Comparison of ENCODE assay signal across 8 mouse cellular contexts in genomic region chr3:122983849-122984248, GRCm38 (mm10). TPM values are rescaled to one million over a fixed set of nuclear protein-coding genes. Genes with fewer than 3 reads are reported as not detected.
DNase-seq lines count a peak whose midpoint lies in the region; ATAC-seq and TF ChIP-seq lines count a peak whose summit lies in the region.

No protein-coding gene starts in this region.

- H3K9ac ChIP-seq in forebrain, embryonic 14.5 days (ENCODE audit: low read length) = peak overlapping the region; percentile 92
- peak overlapping the region; percentile 67 for H3K9ac ChIP-seq in limb, embryonic 11.5 days (ENCODE audit: low read length)
- H3K9ac ChIP-seq in midbrain, postnatal 0 days (replicated peaks; ENCODE audit: low read length, poor library complexity, severe bottlenecking) = peak overlapping the region; percentile 89

- H3K4me3 ChIP-seq in layer of hippocampus, adult 2 months = peak overlapping the region; percentile 93
- peak overlapping the region; percentile 79 for H3K4me3 ChIP-seq in forebrain, embryonic 14.5 days (ENCODE audit: low read depth, low read length)
- H3K4me3 ChIP-seq in limb, embryonic 11.5 days (ENCODE audit: low read depth, low read length) = peak overlapping the region; percentile 76
- peak overlapping the region; percentile 86 for H3K4me3 ChIP-seq in midbrain, postnatal 0 days (ENCODE audit: low read depth, low read length)

- under 1% methylated on average over 30 of the region's 30 CpGs for WGBS in forebrain, embryonic 14.5 days
- 0% methylated on average over 30 of the region's 30 CpGs for WGBS in limb, embryonic 11.5 days
- WGBS in midbrain, postnatal 0 days = under 1% methylated on average over 30 of the region's 30 CpGs

- H3K4me1 ChIP-seq in forebrain, embryonic 14.5 days (ENCODE audit: control insufficient read depth, insufficient read depth, low read length) = peaks cover 3% of the 10 kb centered on the region; the same call in 1 of the 2 replicates
- H3K4me1 ChIP-seq in limb, embryonic 11.5 days (ENCODE audit: control insufficient read depth, insufficient read depth, low read length) = peaks cover 3% of the 10 kb centered on the region; the same call in 1 of the 2 replicates
- H3K4me1 ChIP-seq in midbrain, postnatal 0 days (ENCODE audit: insufficient read depth, low read length) = no peaks in the 10 kb centered on the region

- H3K36me3 ChIP-seq in forebrain, embryonic 14.5 days (ENCODE audit: control insufficient read depth, insufficient read depth, low read length) = no peaks in the 10 kb centered on the region
- no peaks in the 10 kb centered on the region for H3K36me3 ChIP-seq in limb, embryonic 11.5 days (ENCODE audit: control insufficient read depth, insufficient read depth, low read length)
- H3K36me3 ChIP-seq in midbrain, postnatal 0 days (ENCODE audit: insufficient read depth, low read length) = no peaks in the 10 kb centered on the region

- TF ChIP-seq CTCF in layer of hippocampus, adult 2 months (conservative IDR thresholded peaks at IDR 0.05) = no peak
- no peak for TF ChIP-seq CTCF in midbrain, postnatal 0 days (IDR thresholded peaks at IDR 0.05)

- ATAC-seq in forebrain, embryonic 14.5 days = peak; percentile 80
- ATAC-seq in limb, embryonic 11.5 days (ENCODE audit: insufficient number of reproducible peaks, low FRiP score, low TSS enrichment, low read depth) = peak; percentile 88; the same call in 1 of the 2 replicates
- ATAC-seq in midbrain, postnatal 0 days (ENCODE audit: low FRiP score) = peak; percentile 85

- peak; percentile 41 to 43 for DNase-seq in layer of hippocampus, adult 2 months (ENCODE audit: low spot score in 2 of 2)
- no peak for DNase-seq in layer of hippocampus, postnatal 14 days (ENCODE audit: low spot score in 2 of 2)
- peak; percentile 52 for DNase-seq in T-cell, adult 2 months (ENCODE audit: low spot score)
- DNase-seq in forebrain, embryonic 14.5 days (ENCODE audit: low spot score) = peak; percentile 79
- DNase-seq in limb, embryonic 11.5 days (ENCODE audit: low spot score) = no peak
- DNase-seq in midbrain, postnatal 0 days (ENCODE audit: low spot score) = peak; percentile 81
- DNase-seq in urinary bladder, postnatal 36 days (ENCODE audit: low spot score in 2 of 2) = peak; percentile 65 to 69
- no peak for DNase-seq in cerebellum, adult 9-10 months

- H3K4me2 ChIP-seq in forebrain, embryonic 14.5 days (ENCODE audit: low read length) = peak overlapping the region; percentile 70
- H3K4me2 ChIP-seq in limb, embryonic 11.5 days (ENCODE audit: low read depth, severe bottlenecking) = peak overlapping the region; percentile 68
- H3K4me2 ChIP-seq in midbrain, postnatal 0 days (ENCODE audit: low read depth, low read length, poor library complexity, severe bottlenecking) = peak overlapping the region; percentile 69

- H3K9me3 ChIP-seq in forebrain, embryonic 14.5 days (replicated peaks; ENCODE audit: control insufficient read depth, low read length) = no peaks in the 10 kb centered on the region
- no peaks in the 10 kb centered on the region for H3K9me3 ChIP-seq in limb, embryonic 11.5 days (ENCODE audit: control insufficient read depth, low read length)
- no peaks in the 10 kb centered on the region for H3K9me3 ChIP-seq in midbrain, postnatal 0 days (ENCODE audit: low read length)

- peak overlapping the region; percentile 99 for H3K27ac ChIP-seq in layer of hippocampus, adult 2 months
- peak overlapping the region; percentile 86 for H3K27ac ChIP-seq in forebrain, embryonic 14.5 days (ENCODE audit: low read depth, low read length)
- peak overlapping the region; percentile 84 for H3K27ac ChIP-seq in limb, embryonic 11.5 days (replicated peaks; ENCODE audit: low read depth, low read length)
- H3K27ac ChIP-seq in midbrain, postnatal 0 days (ENCODE audit: low read depth, low read length) = peak overlapping the region; percentile 94

- no peaks in the 10 kb centered on the region for H3K27me3 ChIP-seq in forebrain, embryonic 14.5 days (replicated peaks; ENCODE audit: control insufficient read depth, insufficient read depth, low read length)
- H3K27me3 ChIP-seq in limb, embryonic 11.5 days (ENCODE audit: control insufficient read depth, insufficient read depth, low read length) = no peaks in the 10 kb centered on the region
- H3K27me3 ChIP-seq in midbrain, postnatal 0 days (ENCODE audit: insufficient read depth, low read length) = no peaks in the 10 kb centered on the region

RNA-seq across cellular contexts. Expression of gene Usp53, which starts 0.5 kb away (rescaled TPM):
- total RNA-seq in layer of hippocampus, adult 2 months (2021) = 10 to 100 TPM; 27.3 to 29.1 TPM
- 10 to 100 TPM; 23.7 to 26.0 TPM for total RNA-seq in layer of hippocampus, postnatal 14 days (2021)
- 6.7 and 10.0 TPM in 2 replicates for polyA plus RNA-seq in forebrain, embryonic 14.5 days (2014; fragmentation: Nextera tagmentation; extraction: Ambion mirVana)
- polyA plus RNA-seq in limb, embryonic 11.5 days (2014; fragmentation: Nextera tagmentation; extraction: Ambion mirVana) = 5.7 and 6.5 TPM in 2 replicates
- total RNA-seq in midbrain, postnatal 0 days (2014; rRNA removed) = 14.1 and 16.1 TPM in 2 replicates
- 13.1 and 13.6 TPM in 2 replicates for polyA plus RNA-seq in midbrain, postnatal 0 days (2015; fragmentation: Nextera tagmentation; extraction: Ambion mirVana)

RNA-seq across cellular contexts. Expression of gene Myoz2, which starts 51.0 kb away (rescaled TPM):
- total RNA-seq in layer of hippocampus, adult 2 months (2021) = under 1 TPM in 1 of 2 experiments, not detected in 1; 0.74 TPM
- not detected for total RNA-seq in layer of hippocampus, postnatal 14 days (2021)
- polyA plus RNA-seq in forebrain, embryonic 14.5 days (2014; fragmentation: Nextera tagmentation; extraction: Ambion mirVana) = not detected in 2 replicates
- polyA plus RNA-seq in limb, embryonic 11.5 days (2014; fragmentation: Nextera tagmentation; extraction: Ambion mirVana) = 0.64 and 1.0 TPM in 2 replicates
- 0.27 TPM in 1 of 2 replicates, not detected in the other for total RNA-seq in midbrain, postnatal 0 days (2014; rRNA removed)
- not detected in 2 replicates for polyA plus RNA-seq in midbrain, postnatal 0 days (2015; fragmentation: Nextera tagmentation; extraction: Ambion mirVana)

RNA-seq across cellular contexts. Expression of gene 1810037I17Rik, which starts 59.8 kb away (rescaled TPM):
- 10 to 100 TPM; 50.8 to 53.7 TPM for total RNA-seq in layer of hippocampus, adult 2 months (2021)
- total RNA-seq in layer of hippocampus, postnatal 14 days (2021) = 10 to 100 TPM; 51.0 to 52.6 TPM
- 101 and 109 TPM in 2 replicates for polyA plus RNA-seq in forebrain, embryonic 14.5 days (2014; fragmentation: Nextera tagmentation; extraction: Ambion mirVana)
- polyA plus RNA-seq in limb, embryonic 11.5 days (2014; fragmentation: Nextera tagmentation; extraction: Ambion mirVana) = 71.2 and 72.5 TPM in 2 replicates
- total RNA-seq in midbrain, postnatal 0 days (2014; rRNA removed) = 21.9 and 32.3 TPM in 2 replicates
- 90.8 and 94.5 TPM in 2 replicates for polyA plus RNA-seq in midbrain, postnatal 0 days (2015; fragmentation: Nextera tagmentation; extraction: Ambion mirVana)

Comparison
In these comparisons a context has a peak if more than half of its experiments do, and no peak if none do; other contexts are left out.
1. DNase-seq: peak in layer of hippocampus, adult 2 months (2 of 2), T-cell, adult 2 months (single experiment), forebrain, embryonic 14.5 days (single experiment), midbrain, postnatal 0 days (single experiment) and urinary bladder, postnatal 36 days (2 of 2); none in layer of hippocampus, postnatal 14 days (0 of 2), limb, embryonic 11.5 days (single experiment) and cerebellum, adult 9-10 months (single experiment).
2. Peak in every context shown above with its lines, with median percentiles within 50 percentile points of each other: H3K27ac ChIP-seq, H3K4me3 ChIP-seq, ATAC-seq, H3K4me2 ChIP-seq and H3K9ac ChIP-seq.